Mouse (Mus musculus) cerebellum, adult 18-20 months (tissue): ENCODE measurements around the gene Nfasc.

Experiments used
- DNase-seq, 2 experiments: peaks; one replicate each; pipeline ENCODE4 v3.0.0; 2021

Gene Nfasc

GRCm38 (mm10) chr1:132741175-132741997, at the start of gene Nfasc:
Nfasc (minus strand) TSS chr1:132741797.
- DNase-seq: peak; percentile 95 to 99

GRCm38 (mm10) chr1:132791049-132791448, 49.5 kb upstream of the Nfasc start:
- DNase-seq: no peak

GRCm38 (mm10) chr1:132786866-132787265, 45.3 kb upstream of the Nfasc start:
- DNase-seq: peak; percentile 33 to 39

GRCm38 (mm10) chr1:132781607-132782445, 40.2 kb upstream of the Nfasc start:
- no peak for DNase-seq

- no peak for DNase-seq
Observed at GRCm38 (mm10) chr1:132780961-132781360, 39.4 kb upstream of the Nfasc start.

- DNase-seq: no peak
Observed at GRCm38 (mm10) chr1:132780254-132780653, 38.7 kb upstream of the Nfasc start.

GRCm38 (mm10) chr1:132774959-132775358, 33.4 kb upstream of the Nfasc start:
- DNase-seq: no peak

GRCm38 (mm10) chr1:132771377-132771776, 29.8 kb upstream of the Nfasc start:
- DNase-seq: peak; percentile 75 to 82

- DNase-seq: peak; percentile 23 to 31
Observed at GRCm38 (mm10) chr1:132769559-132769958, 28.0 kb upstream of the Nfasc start.

- DNase-seq: no peak
Observed at GRCm38 (mm10) chr1:132767422-132767821, 25.8 kb upstream of the Nfasc start.

- DNase-seq: no peak
Observed at GRCm38 (mm10) chr1:132765887-132766651, 24.5 kb upstream of the Nfasc start.

- DNase-seq: no peak
Observed at GRCm38 (mm10) chr1:132765222-132765621, 23.6 kb upstream of the Nfasc start.

GRCm38 (mm10) chr1:132759390-132759789, 17.8 kb upstream of the Nfasc start:
- no peak for DNase-seq

- peak; percentile 84 to 89 for DNase-seq
Observed at GRCm38 (mm10) chr1:132758656-132759370, 17.2 kb upstream of the Nfasc start.

GRCm38 (mm10) chr1:132755211-132755610, 13.6 kb upstream of the Nfasc start:
- DNase-seq: no peak

- no peak for DNase-seq
Observed at GRCm38 (mm10) chr1:132749217-132749884, 7.8 kb upstream of the Nfasc start.

- peak; percentile 58 to 59 for DNase-seq
Observed at GRCm38 (mm10) chr1:132746302-132746701, 4.7 kb upstream of the Nfasc start.

- DNase-seq: no peak
Observed at GRCm38 (mm10) chr1:132745636-132746035, 4.0 kb upstream of the Nfasc start.

- DNase-seq: peak; percentile 68 to 75
Observed at GRCm38 (mm10) chr1:132739077-132739521, 2.5 kb downstream of the Nfasc start.

- DNase-seq: no peak
Observed at GRCm38 (mm10) chr1:132736171-132736570, 5.4 kb downstream of the Nfasc start.

GRCm38 (mm10) chr1:132733873-132734447, 7.6 kb downstream of the Nfasc start:
- DNase-seq: no peak
